Mouse (Mus musculus) midbrain, postnatal 0 days (tissue): ENCODE data around the gene Atf5. TPM values are rescaled to one million over a fixed set of nuclear protein-coding genes. Genes with fewer than 3 reads are reported as not detected.

Experiments used
- ATAC-seq: fragments of 200-750 bp; cut with Nextera tagmentation; 2 replicates; pipeline ENCODE4 v1.8.0; 2017; ENCODE audit warnings: moderate number of reproducible peaks, mild to moderate bottlenecking, moderate TSS enrichment, moderate library complexity; ENCODE audit not compliant: low FRiP score
- DNase-seq: peaks from one replicate; pipeline ENCODE4 v3.0.0-alpha.2; 2015; ENCODE audit warnings: low spot score
- H3K27ac ChIP-seq: fragments of 300-500 bp; sonication (generic); 2 replicates; pipeline ENCODE4 v1.5.1; 2014; ENCODE audit warnings: low read depth, mild to moderate bottlenecking, low read length, mixed read lengths
- H3K27me3 ChIP-seq: fragments of 300-500 bp; sonication (generic); 2 replicates; pipeline ENCODE4 v1.6.1; 2014; ENCODE audit warnings: low read length, control low read depth, mixed read lengths; ENCODE audit not compliant: insufficient read depth
- H3K36me3 ChIP-seq: fragments of 300-500 bp; sonication (generic); 2 replicates; pipeline ENCODE4 v1.6.1; 2014; ENCODE audit warnings: low read length, control low read depth, mixed read lengths; ENCODE audit not compliant: insufficient read depth
- H3K4me1 ChIP-seq: fragments of 300-500 bp; sonication (generic); 2 replicates; pipeline ENCODE4 v1.6.1; 2014; ENCODE audit warnings: mild to moderate bottlenecking, control low read depth, antibody characterized with exemption, low read length, mixed read lengths; ENCODE audit not compliant: insufficient read depth
- H3K4me2 ChIP-seq: fragments of 300-500 bp; sonication (generic); 2 replicates; pipeline ENCODE4 v1.6.1; 2014; ENCODE audit warnings: low read depth, mild to moderate bottlenecking, low read length, mixed read lengths; ENCODE audit not compliant: poor library complexity, severe bottlenecking
- H3K4me3 ChIP-seq: fragments of 300-500 bp; sonication (generic); 2 replicates; pipeline ENCODE4 v1.5.1; 2014; ENCODE audit warnings: low read depth, mild to moderate bottlenecking, low read length, moderate library complexity
- H3K9ac ChIP-seq: fragments of 300-500 bp; sonication (generic); replicated peaks from 2 replicates; pipeline ENCODE4 v1.6.1; 2014; ENCODE audit warnings: mild to moderate bottlenecking, low read length, moderate library complexity, mixed read lengths; ENCODE audit not compliant: poor library complexity, severe bottlenecking
- H3K9me3 ChIP-seq: fragments of 300-500 bp; sonication (generic); 2 replicates; pipeline ENCODE4 v1.6.1; 2016; ENCODE audit warnings: low read length, control low read depth
- CTCF ChIP-seq: IDR thresholded peaks from 2 replicates; pipeline ENCODE4 v1.5.1; 2016; ENCODE audit warnings: antibody characterized with exemption, mild to moderate bottlenecking
- WGBS: fragments of 180-500 bp; shearing (Covaris S2); extraction: QIAGEN DNeasy Blood & Tissue Kit; methylation state at CpG from one replicate; pipeline ENCODE4 v1.1.7; 2014; 5-methylcytosine and 5-hydroxymethylcytosine counted together
- polyA plus RNA-seq: library from polyadenylated mRNA; unstranded; fragments of >200 nt; fragmentation: Nextera tagmentation; extraction: Ambion mirVana; gene quantifications from 2 replicates; pipeline ENCODE4 v1.2.1, GENCODE M21; 2015
- total RNA-seq: library from RNA; depleted of rRNA; stranded (reverse); fragments of >200 nt; gene quantifications from 2 replicates; pipeline ENCODE4 v1.2.3, GENCODE M21; 2014

Gene Atf5
- total and polyA plus RNA-seq, 2 experiments from 2014 or later = 3.7 to 4.8 TPM

DNA sequence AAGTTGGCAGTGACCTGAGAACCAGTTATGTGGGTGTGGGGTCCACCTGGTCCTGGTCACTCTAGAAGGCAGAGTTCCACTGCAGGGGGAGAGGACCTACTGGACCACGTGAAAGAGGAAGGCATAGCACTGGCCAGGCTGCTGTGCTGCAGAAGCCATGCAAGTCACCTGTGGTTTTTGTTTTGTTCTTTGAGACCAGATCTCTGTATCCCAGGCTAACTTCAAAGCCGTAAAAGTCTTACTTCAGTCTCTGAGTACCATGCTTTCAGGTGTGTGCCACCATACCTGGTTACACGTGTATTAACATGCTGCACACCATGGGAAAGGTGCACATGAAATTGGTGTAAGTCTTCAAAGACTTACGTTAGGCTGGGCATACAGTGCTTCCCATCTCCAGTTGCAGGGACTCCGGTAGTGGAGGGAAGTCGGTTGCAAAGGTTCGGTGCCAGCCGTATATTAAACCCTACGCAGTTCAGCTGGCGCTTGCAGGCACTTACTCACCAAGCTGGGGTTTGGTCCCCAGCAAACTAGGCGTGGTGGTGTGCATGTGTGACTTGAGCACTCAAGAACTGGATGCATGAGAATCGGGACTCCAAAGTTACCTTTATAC lies 35.3 kb upstream of the Atf5 start:
- no peak overlapping the region for H3K4me2 ChIP-seq
- 93% methylated on average over 12 of the region's 12 CpGs for WGBS
- H3K4me1 ChIP-seq = peaks cover 13% of the 10 kb centered on the region; the same call in 1 of the 2 replicates
- TF ChIP-seq CTCF = no peak
- ATAC-seq = no peak
- no peak overlapping the region for H3K9ac ChIP-seq
- no peaks in the 10 kb centered on the region for H3K27me3 ChIP-seq
- no peak overlapping the region for H3K27ac ChIP-seq
- H3K36me3 ChIP-seq = peaks cover 8% of the 10 kb centered on the region
- no peak overlapping the region for H3K4me3 ChIP-seq
- DNase-seq = no peak
- H3K9me3 ChIP-seq = no peaks in the 10 kb centered on the region

DNA sequence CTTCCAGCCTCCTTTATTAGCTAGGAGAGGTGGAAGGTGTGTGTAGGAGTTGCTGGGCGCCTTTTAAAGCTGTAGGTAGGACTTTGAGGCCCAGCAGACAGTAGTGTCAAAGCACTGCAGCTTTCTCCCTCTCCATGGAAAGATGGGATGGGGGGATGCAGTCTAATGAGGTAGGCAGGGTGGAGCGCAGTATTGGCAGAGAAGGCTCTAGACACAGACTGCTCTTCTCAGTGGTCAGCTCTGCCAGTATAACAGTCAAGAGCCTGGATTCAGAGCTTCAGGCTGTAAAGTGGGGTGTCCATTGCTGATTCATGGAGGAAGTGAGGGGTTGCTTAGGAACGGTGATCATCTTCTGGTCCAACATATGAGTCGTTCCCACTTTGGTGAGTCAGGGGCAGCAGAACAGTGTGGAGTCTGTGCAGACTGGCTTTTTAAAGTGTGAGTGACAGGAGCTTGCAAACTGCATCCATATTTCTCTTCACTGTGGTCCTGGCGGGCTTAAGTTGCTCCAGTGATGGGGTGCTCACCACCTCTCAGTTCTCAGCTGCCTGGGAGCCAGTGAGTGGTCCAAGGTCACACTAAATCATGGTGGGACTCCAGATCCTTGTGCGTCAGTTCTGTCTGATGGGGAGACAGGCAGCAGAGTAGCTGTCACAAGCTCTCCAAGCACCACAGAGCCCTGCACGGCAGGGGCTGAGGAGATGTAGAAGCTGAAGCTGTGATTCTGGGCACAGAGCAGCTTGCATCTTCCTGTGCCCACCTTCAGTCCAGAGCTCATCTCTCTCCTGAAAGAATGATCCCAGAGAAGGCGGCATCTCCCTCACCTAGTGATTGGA lies 34.5 kb upstream of the Atf5 start:
- no peak for ATAC-seq
- Histone ChIP-seq H3K27me3 (no peaks in the 10 kb centered on the region), H3K4me3 (peak overlapping the region; percentile 64), H3K9ac (peak overlapping the region; percentile 87), H3K36me3 (peaks cover 15% of the 10 kb centered on the region), H3K4me2 (peak overlapping the region; percentile 75), H3K4me1 (peaks cover 13% of the 10 kb centered on the region; the same call in 1 of the 2 replicates), H3K9me3 (no peaks in the 10 kb centered on the region), H3K27ac (peak overlapping the region; percentile 98)
- no peak for TF ChIP-seq CTCF
- WGBS = 82% methylated on average over 8 of the region's 8 CpGs
- DNase-seq = no peak

DNA sequence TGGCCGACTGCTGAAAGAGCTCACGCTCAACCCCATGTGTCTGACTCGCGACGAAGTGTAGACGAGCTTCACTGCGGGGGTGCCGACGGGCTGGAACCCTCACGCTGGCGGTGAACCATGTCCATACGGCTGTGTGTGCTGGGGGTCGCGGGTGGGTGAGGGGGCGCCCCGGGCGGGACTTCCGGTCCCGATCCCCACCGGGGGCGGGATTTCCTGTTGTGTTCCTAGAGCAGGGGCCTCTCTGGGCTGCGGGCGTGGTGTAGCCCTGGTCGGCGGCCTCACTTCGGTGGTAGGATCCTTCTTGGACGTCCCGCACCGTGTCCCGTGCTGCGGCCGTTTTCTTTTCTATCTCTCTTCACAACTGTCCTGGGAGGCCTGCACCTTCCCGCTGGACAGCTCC lies 33.7 kb upstream of the Atf5 start:
- H3K4me2 ChIP-seq = peak overlapping the region; percentile 75

DNA sequence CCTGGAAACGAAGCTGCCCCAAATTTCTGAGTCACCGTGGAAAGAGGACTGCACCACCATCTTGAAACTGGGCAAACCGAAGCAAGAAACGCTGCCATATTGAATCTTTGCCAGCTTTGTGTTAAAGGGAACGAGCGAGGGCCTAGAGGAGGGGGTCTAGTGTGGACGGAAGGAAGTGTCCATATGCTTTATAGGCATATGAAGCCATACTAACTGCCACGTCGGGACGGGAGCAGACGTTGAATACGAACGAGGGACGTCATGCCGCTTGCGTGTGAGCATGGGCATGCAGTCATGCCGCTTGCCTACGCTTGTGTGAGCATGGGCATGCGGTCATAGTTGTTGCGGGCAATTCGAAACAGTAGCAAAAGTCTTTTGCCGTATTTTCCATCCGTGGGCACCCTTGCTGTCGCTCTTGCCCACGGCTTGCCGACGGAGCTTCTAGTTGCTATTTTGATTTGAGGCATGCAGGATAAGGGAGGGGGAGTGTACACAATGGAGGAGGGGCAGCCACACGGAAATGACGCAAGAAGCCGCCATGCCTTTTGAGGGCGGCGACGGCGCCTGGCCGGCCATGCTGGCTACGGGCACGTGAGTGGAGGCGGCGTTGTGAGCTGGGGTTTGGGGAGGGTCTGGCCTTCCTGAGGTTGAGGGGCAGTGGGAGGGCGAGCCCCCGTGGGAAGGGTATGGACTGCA lies 33.1 kb upstream of the Atf5 start:
- Histone ChIP-seq H3K4me1 (peaks cover 13% of the 10 kb centered on the region; the same call in 1 of the 2 replicates), H3K27ac (peak overlapping the region; percentile 98), H3K4me3 (peak overlapping the region; percentile 64), H3K9me3 (no peaks in the 10 kb centered on the region), H3K4me2 (peak overlapping the region; percentile 75), H3K9ac (peak overlapping the region; percentile 87), H3K27me3 (no peaks in the 10 kb centered on the region), H3K36me3 (peaks cover 29% of the 10 kb centered on the region)
- DNase-seq (peak; percentile 98), ATAC-seq (peak; percentile 84)
- TF ChIP-seq CTCF = no peak
- WGBS = under 1% methylated on average over 41 of the region's 41 CpGs

More for the DNA sequence above, 33.7 kb upstream of the Atf5 start:
- DNase-seq = peak; percentile 83
- WGBS = under 1% methylated on average over 29 of the region's 33 CpGs
- Histone ChIP-seq H3K9me3 (no peaks in the 10 kb centered on the region), H3K4me3 (peak overlapping the region; percentile 64), H3K36me3 (peaks cover 24% of the 10 kb centered on the region), H3K9ac (peak overlapping the region; percentile 87), H3K27ac (peak overlapping the region; percentile 98), H3K27me3 (no peaks in the 10 kb centered on the region), H3K4me1 (peaks cover 13% of the 10 kb centered on the region; the same call in 1 of the 2 replicates)
- peak; percentile 41; the same call in 1 of the 2 replicates for ATAC-seq
- no peak; the same call in 1 of the 2 replicates for TF ChIP-seq CTCF

DNA sequence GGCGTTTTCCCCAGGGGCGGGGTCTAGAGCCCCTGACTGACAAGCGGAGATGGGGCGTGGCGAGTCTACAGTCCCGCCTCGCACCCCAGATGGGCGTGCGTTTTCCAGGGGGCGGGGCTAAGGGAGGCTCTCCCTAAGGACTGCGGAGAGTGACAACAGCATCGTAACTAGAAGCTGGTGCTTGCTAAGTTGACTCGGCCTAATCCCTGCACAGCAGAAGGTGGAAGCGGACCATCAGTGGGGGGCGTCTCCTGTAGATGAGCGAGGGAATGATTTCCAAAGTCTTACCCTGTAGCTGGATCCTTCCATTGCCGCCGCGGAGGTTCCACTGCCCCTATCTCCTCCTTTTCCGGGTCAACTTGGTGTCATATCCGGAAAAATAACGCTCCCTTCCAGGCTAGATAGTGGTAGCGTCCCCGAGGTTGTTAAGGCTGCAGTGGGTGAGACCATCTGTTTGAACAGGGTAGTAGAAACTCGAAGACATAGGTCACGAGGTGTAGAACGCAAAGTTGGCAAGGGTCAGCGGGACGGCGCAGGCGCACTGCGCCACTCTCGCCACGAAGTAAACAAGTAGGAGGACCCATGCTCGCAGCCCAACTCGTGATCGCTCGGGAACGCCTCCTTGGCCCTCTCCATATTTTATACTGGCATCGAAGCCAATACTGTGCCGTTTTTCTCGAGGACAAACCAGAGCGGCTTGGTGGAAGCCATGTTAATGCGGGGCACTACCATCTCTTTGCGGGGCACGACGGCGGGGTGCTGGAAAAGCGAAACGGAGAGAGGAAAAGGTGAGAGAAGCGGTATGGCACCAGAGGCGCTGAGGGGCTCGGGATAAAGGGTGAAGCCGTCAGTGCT lies 32.3 kb upstream of the Atf5 start, which contains the start of the genes Akt1s1 and Tbc1d17:
Gene Akt1s1, plus strand, starts transcription at position 431 of the 855 bp plus-strand sequence.
Gene Tbc1d17, minus strand, starts transcription at position 519 of the 855 bp plus-strand sequence.
- DNase-seq = peak; percentile 100
- H3K4me1 ChIP-seq = peaks cover 13% of the 10 kb centered on the region; the same call in 1 of the 2 replicates
- peak within 1 kb of the TSS; percentile 64 for H3K4me3 ChIP-seq
- no peaks in the 10 kb centered on the region for H3K9me3 ChIP-seq
- WGBS = under 1% methylated on average over 54 of the region's 54 CpGs
- H3K36me3 ChIP-seq = peaks cover 37% of the 10 kb centered on the region
- peak; percentile 90 for ATAC-seq
- H3K9ac ChIP-seq = peak within 1 kb of the TSS; percentile 87
- H3K27ac ChIP-seq = peak within 1 kb of the TSS; percentile 98
- H3K4me2 ChIP-seq = peak within 1 kb of the TSS; percentile 75
- no peak for TF ChIP-seq CTCF
- no peaks in the 10 kb centered on the region for H3K27me3 ChIP-seq
